Mouse (Mus musculus): ENCODE measurements at regions not wholly inside any gene's neighbourhood (a gene's known extent, or its start where the extent isn't known, plus 50 kb on each side); places are given as distances from the start of the nearest gene placed in this dataset.

- peak; percentile 20 for DNase-seq
Observed at GRCm38 (mm10) chr9:86961663-86962062, 53.7 kb upstream of the Ripply2 start.

GRCm38 (mm10) chr9:86957076-86957475 is 58.3 kb upstream of the Ripply2 start:
- no peak for DNase-seq

GRCm38 (mm10) chr9:86955720-86956119 is 59.6 kb upstream of the Ripply2 start:
- peak; percentile 8 for DNase-seq

- peak; percentile 11 for DNase-seq
Observed at GRCm38 (mm10) chr9:86951958-86952509, 63.3 kb upstream of the Ripply2 start.

- no peak for DNase-seq
Observed at GRCm38 (mm10) chr9:86949885-86950284, 65.5 kb upstream of the Ripply2 start.

- DNase-seq = no peak
Observed at GRCm38 (mm10) chr9:86931196-86931595, 50.7 kb upstream of the Snap91 start.

Measured in heart, postnatal 4 days (tissue).